Comparison of ENCODE assay signal across 8 mouse cellular contexts in genomic region chr10:59296261-59296660, GRCm38 (mm10). TPM values are rescaled to one million over a fixed set of nuclear protein-coding genes. Genes with fewer than 3 reads are reported as not detected.
DNase-seq lines count a peak whose midpoint lies in the region; ATAC-seq and TF ChIP-seq lines count a peak whose summit lies in the region.

No protein-coding gene starts in this region.

- H3K4me1 ChIP-seq in heart, adult 2 months (ENCODE audit: control insufficient read depth, insufficient read depth, low read length), result no peaks in the 10 kb centered on the region; the same call in 1 of the 2 replicates
- H3K4me1 ChIP-seq in kidney, adult 2 months (ENCODE audit: control insufficient read depth, insufficient read depth, low read length), result no peaks in the 10 kb centered on the region
- H3K4me1 ChIP-seq in limb, embryonic 12.5 days (replicated peaks), result no peaks in the 10 kb centered on the region
- no peaks in the 10 kb centered on the region for H3K4me1 ChIP-seq in midbrain, postnatal 0 days (ENCODE audit: insufficient read depth, low read length)

- no peak overlapping the region for H3K4me3 ChIP-seq in heart, adult 2 months
- H3K4me3 ChIP-seq in kidney, adult 2 months (ENCODE audit: insufficient read depth, low read depth, low read length), result no peak overlapping the region
- no peak overlapping the region for H3K4me3 ChIP-seq in limb, embryonic 12.5 days (replicated peaks)
- no peak overlapping the region for H3K4me3 ChIP-seq in midbrain, postnatal 0 days (ENCODE audit: low read depth, low read length)

- ATAC-seq in limb, embryonic 12.5 days (ENCODE audit: insufficient number of reproducible peaks, insufficient read depth, low FRiP score, low TSS enrichment, low read depth), result peak; percentile 33; the same call in 1 of the 2 replicates
- peak; percentile 39 for ATAC-seq in midbrain, postnatal 0 days (ENCODE audit: low FRiP score)

- H3K27ac ChIP-seq in heart, adult 2 months, result no peak overlapping the region
- no peak overlapping the region for H3K27ac ChIP-seq in kidney, adult 2 months (ENCODE audit: insufficient read depth, low read depth, low read length)
- H3K27ac ChIP-seq in limb, embryonic 12.5 days, result no peak overlapping the region
- no peak overlapping the region for H3K27ac ChIP-seq in midbrain, postnatal 0 days (ENCODE audit: low read depth, low read length)

- H3K79me2 ChIP-seq in heart, adult 2 months (replicated peaks; ENCODE audit: control insufficient read depth, insufficient read depth, low read length), result no peaks in the 10 kb centered on the region

- TF ChIP-seq CTCF in heart, adult 2 months (IDR thresholded peaks at IDR 0.05), result peak; percentile 96
- TF ChIP-seq CTCF in kidney, adult 2 months (conservative IDR thresholded peaks at IDR 0.05; ENCODE audit: insufficient read depth, insufficient read length, low read depth, low read length), result peak; percentile 96
- peak; percentile 89 for TF ChIP-seq CTCF in midbrain, postnatal 0 days (IDR thresholded peaks at IDR 0.05)

- H3K27me3 ChIP-seq in heart, adult 2 months (ENCODE audit: control insufficient read depth, insufficient read depth, low read length), result no peaks in the 10 kb centered on the region
- no peaks in the 10 kb centered on the region for H3K27me3 ChIP-seq in kidney, adult 2 months (replicated peaks; ENCODE audit: control insufficient read depth, insufficient read depth, low read length)
- no peaks in the 10 kb centered on the region for H3K27me3 ChIP-seq in limb, embryonic 12.5 days
- no peaks in the 10 kb centered on the region for H3K27me3 ChIP-seq in midbrain, postnatal 0 days (ENCODE audit: insufficient read depth, low read length)

- no peak for TF ChIP-seq EP300 in heart, adult 2 months (IDR thresholded peaks at IDR 0.05; ENCODE audit: insufficient read depth, low read depth, low read length)

- H3K9me3 ChIP-seq in limb, embryonic 12.5 days, result no peaks in the 10 kb centered on the region
- no peaks in the 10 kb centered on the region for H3K9me3 ChIP-seq in midbrain, postnatal 0 days (ENCODE audit: low read length)

- intact Hi-C loops in heart, adult 2 months (cut with DNase I), result loop anchor here (1.0 to 2.0 kb wide), 3 partner anchors 29 to 569 kb away; no protein-coding TSS in a partner anchor

- no peaks in the 10 kb centered on the region for H3K36me3 ChIP-seq in heart, adult 2 months (ENCODE audit: control insufficient read depth, insufficient read depth, low read length)
- no peaks in the 10 kb centered on the region for H3K36me3 ChIP-seq in kidney, adult 2 months (ENCODE audit: control insufficient read depth, insufficient read depth, low read length)
- H3K36me3 ChIP-seq in limb, embryonic 12.5 days, result no peaks in the 10 kb centered on the region
- H3K36me3 ChIP-seq in midbrain, postnatal 0 days (ENCODE audit: insufficient read depth, low read length), result no peaks in the 10 kb centered on the region

- TF ChIP-seq POLR2A in heart, adult 2 months (IDR thresholded peaks at IDR 0.05; ENCODE audit: insufficient read depth, low read depth, low read length), result no peak
- TF ChIP-seq POLR2A in kidney, adult 2 months (IDR thresholded peaks at IDR 0.05; ENCODE audit: low read depth, low read length), result no peak

- H3K4me2 ChIP-seq in limb, embryonic 12.5 days, result no peak overlapping the region
- no peak overlapping the region for H3K4me2 ChIP-seq in midbrain, postnatal 0 days (ENCODE audit: low read depth, low read length, poor library complexity, severe bottlenecking)

- DNase-seq in urinary bladder, adult 18-20 months (ENCODE audit: low spot score in 2 of 2), result peak; percentile 66 to 71
- no peak for DNase-seq in urinary bladder, adult 2 months (ENCODE audit: low spot score)
- peak; percentile 63 for DNase-seq in embryo, embryonic 11.5 days (ENCODE audit: low read depth, low spot score)
- DNase-seq in heart, adult 2 months, result peak; percentile 74 to 83
- peak; percentile 79 for DNase-seq in kidney, adult 2 months
- peak; percentile 76 for DNase-seq in midbrain, postnatal 0 days (ENCODE audit: low spot score)
- DNase-seq in spleen, postnatal 10 days (ENCODE audit: low spot score in 2 of 2), result peak; percentile 64 to 84

- WGBS in heart, adult 2 months, result 17% methylated on average over 5 of the region's 5 CpGs
- 22% methylated on average over 5 of the region's 5 CpGs for WGBS in kidney, adult 2 months
- 33% methylated on average over 5 of the region's 5 CpGs for WGBS in limb, embryonic 12.5 days
- 31% methylated on average over 5 of the region's 5 CpGs for WGBS in midbrain, postnatal 0 days

- H3K9ac ChIP-seq in heart, adult 2 months (ENCODE audit: low read depth, low read length), result no peak overlapping the region
- no peak overlapping the region for H3K9ac ChIP-seq in limb, embryonic 12.5 days (replicated peaks)
- no peak overlapping the region for H3K9ac ChIP-seq in midbrain, postnatal 0 days (replicated peaks; ENCODE audit: low read length, poor library complexity, severe bottlenecking)

RNA-seq across cellular contexts. Expression of gene P4ha1, which starts 26.8 kb away (rescaled TPM):
- 36.0 TPM in 2 replicates for polyA plus RNA-seq in urinary bladder, adult 2 months (2012; rRNA removed)
- 10 to 100 TPM; 42.4 to 48.0 TPM for total RNA-seq in heart, adult 2 months (2021)
- polyA plus RNA-seq in heart, adult 2 months (2012; rRNA removed), result 14.8 and 34.7 TPM in 2 replicates
- 20.4 and 22.7 TPM in 2 replicates for polyA plus RNA-seq in kidney, adult 2 months (2012; rRNA removed)
- polyA plus RNA-seq in limb, embryonic 12.5 days (2016; fragmentation: Nextera tagmentation; extraction: Ambion mirVana), result 65.0 and 73.1 TPM in 2 replicates
- total RNA-seq in midbrain, postnatal 0 days (2014; rRNA removed), result 21.3 and 25.9 TPM in 2 replicates
- polyA plus RNA-seq in midbrain, postnatal 0 days (2015; fragmentation: Nextera tagmentation; extraction: Ambion mirVana), result 12.8 and 14.2 TPM in 2 replicates
